Mouse (Mus musculus): ENCODE measurements at regions not wholly inside any gene's neighbourhood (a gene's known extent, or its start where the extent isn't known, plus 50 kb on each side); places are given as distances from the start of the nearest gene placed in this dataset.

- H3K4me1 ChIP-seq (ENCODE audit: control insufficient read depth, insufficient read depth, low read length), result no peaks in the 10 kb centered on the region
- DNase-seq, result no peak
- TF ChIP-seq POLR2A (IDR thresholded peaks at IDR 0.05; ENCODE audit: low read depth, low read length), result no peak
- TF ChIP-seq CTCF (conservative IDR thresholded peaks at IDR 0.05; ENCODE audit: insufficient read depth, insufficient read length, low read depth, low read length), result no peak
- no peaks in the 10 kb centered on the region for H3K36me3 ChIP-seq (ENCODE audit: control insufficient read depth, insufficient read depth, low read length)
- no peak overlapping the region for H3K27ac ChIP-seq (ENCODE audit: insufficient read depth, low read depth, low read length)
- 75% methylated on average over 2 of the region's 2 CpGs for WGBS
- no peak overlapping the region for H3K4me3 ChIP-seq (ENCODE audit: insufficient read depth, low read depth, low read length)
- no peaks in the 10 kb centered on the region for H3K27me3 ChIP-seq (replicated peaks; ENCODE audit: control insufficient read depth, insufficient read depth, low read length)
Measured at GRCm38 (mm10) chr11:24340677-24341076, 262.8 kb downstream of the Bcl11a start.

- TF ChIP-seq POLR2A (IDR thresholded peaks at IDR 0.05; ENCODE audit: low read depth, low read length) (no peak), CTCF (conservative IDR thresholded peaks at IDR 0.05; ENCODE audit: insufficient read depth, insufficient read length, low read depth, low read length) (no peak)
- WGBS, result 48% methylated on average over 3 of the region's 3 CpGs
- no peak for DNase-seq
- H3K4me1 ChIP-seq (ENCODE audit: control insufficient read depth, insufficient read depth, low read length), result no peaks in the 10 kb centered on the region
- no peak overlapping the region for H3K27ac ChIP-seq (ENCODE audit: insufficient read depth, low read depth, low read length)
- H3K36me3 ChIP-seq (ENCODE audit: control insufficient read depth, insufficient read depth, low read length), result no peaks in the 10 kb centered on the region
- no peak overlapping the region for H3K4me3 ChIP-seq (ENCODE audit: insufficient read depth, low read depth, low read length)
- H3K27me3 ChIP-seq (replicated peaks; ENCODE audit: control insufficient read depth, insufficient read depth, low read length), result no peaks in the 10 kb centered on the region
Measured at GRCm38 (mm10) chr11:24341650-24342049, 263.8 kb downstream of the Bcl11a start.

DNA sequence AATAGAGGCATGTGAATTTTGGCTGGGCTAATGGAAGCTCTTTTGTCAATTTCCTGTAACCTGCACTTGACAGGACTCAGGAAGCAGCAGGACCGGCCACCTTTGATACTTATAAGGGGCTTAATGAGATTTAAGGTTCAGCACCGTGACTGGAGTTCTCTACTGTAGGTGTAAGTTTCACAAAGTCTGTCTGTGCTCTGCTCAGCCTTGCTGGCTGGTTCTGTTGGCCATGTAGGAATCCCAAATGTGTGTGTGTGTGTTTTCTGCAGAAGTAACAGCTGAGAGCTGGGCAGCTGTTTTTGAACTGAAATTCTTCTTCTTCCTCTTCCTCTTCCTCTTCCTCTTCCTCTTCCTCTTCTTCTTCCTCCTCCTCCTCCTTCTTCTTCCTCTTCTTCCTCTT is 264.3 kb downstream of the Bcl11a start:
- WGBS, result 27% methylated on average over 2 of the region's 2 CpGs
- Histone ChIP-seq H3K36me3 (ENCODE audit: control insufficient read depth, insufficient read depth, low read length) (no peaks in the 10 kb centered on the region), H3K4me1 (ENCODE audit: control insufficient read depth, insufficient read depth, low read length) (no peaks in the 10 kb centered on the region)

GRCm38 (mm10) chr11:24342732-24343131 is 264.9 kb downstream of the Bcl11a start:
- no peak for DNase-seq
- no peak overlapping the region for H3K27ac ChIP-seq (ENCODE audit: insufficient read depth, low read depth, low read length)
- no peak for TF ChIP-seq POLR2A (IDR thresholded peaks at IDR 0.05; ENCODE audit: low read depth, low read length)
- WGBS, result 98% methylated on average over 2 of the region's 2 CpGs
- no peaks in the 10 kb centered on the region for H3K4me1 ChIP-seq (ENCODE audit: control insufficient read depth, insufficient read depth, low read length)
- H3K4me3 ChIP-seq (ENCODE audit: insufficient read depth, low read depth, low read length), result no peak overlapping the region
- no peaks in the 10 kb centered on the region for H3K27me3 ChIP-seq (replicated peaks; ENCODE audit: control insufficient read depth, insufficient read depth, low read length)
- H3K36me3 ChIP-seq (ENCODE audit: control insufficient read depth, insufficient read depth, low read length), result no peaks in the 10 kb centered on the region

More for the DNA sequence above, 264.3 kb downstream of the Bcl11a start:
- Histone ChIP-seq H3K4me3 (ENCODE audit: insufficient read depth, low read depth, low read length) (no peak overlapping the region), H3K27me3 (replicated peaks; ENCODE audit: control insufficient read depth, insufficient read depth, low read length) (no peaks in the 10 kb centered on the region), H3K27ac (ENCODE audit: insufficient read depth, low read depth, low read length) (no peak overlapping the region)
- TF ChIP-seq CTCF (conservative IDR thresholded peaks at IDR 0.05; ENCODE audit: insufficient read depth, insufficient read length, low read depth, low read length) (no peak), POLR2A (IDR thresholded peaks at IDR 0.05; ENCODE audit: low read depth, low read length) (no peak)
- DNase-seq, result no peak

GRCm38 (mm10) chr11:24347225-24347624 is 269.4 kb downstream of the Bcl11a start:
- 52% methylated on average over 12 of the region's 12 CpGs for WGBS
- no peaks in the 10 kb centered on the region for H3K4me1 ChIP-seq (ENCODE audit: control insufficient read depth, insufficient read depth, low read length)
- H3K4me3 ChIP-seq (ENCODE audit: insufficient read depth, low read depth, low read length), result no peak overlapping the region
- H3K27me3 ChIP-seq (replicated peaks; ENCODE audit: control insufficient read depth, insufficient read depth, low read length), result no peaks in the 10 kb centered on the region
- H3K36me3 ChIP-seq (ENCODE audit: control insufficient read depth, insufficient read depth, low read length), result no peaks in the 10 kb centered on the region
- H3K27ac ChIP-seq (ENCODE audit: insufficient read depth, low read depth, low read length), result no peak overlapping the region
- DNase-seq, result no peak
- TF ChIP-seq POLR2A (IDR thresholded peaks at IDR 0.05; ENCODE audit: low read depth, low read length) (no peak), CTCF (conservative IDR thresholded peaks at IDR 0.05; ENCODE audit: insufficient read depth, insufficient read length, low read depth, low read length) (no peak)

DNA sequence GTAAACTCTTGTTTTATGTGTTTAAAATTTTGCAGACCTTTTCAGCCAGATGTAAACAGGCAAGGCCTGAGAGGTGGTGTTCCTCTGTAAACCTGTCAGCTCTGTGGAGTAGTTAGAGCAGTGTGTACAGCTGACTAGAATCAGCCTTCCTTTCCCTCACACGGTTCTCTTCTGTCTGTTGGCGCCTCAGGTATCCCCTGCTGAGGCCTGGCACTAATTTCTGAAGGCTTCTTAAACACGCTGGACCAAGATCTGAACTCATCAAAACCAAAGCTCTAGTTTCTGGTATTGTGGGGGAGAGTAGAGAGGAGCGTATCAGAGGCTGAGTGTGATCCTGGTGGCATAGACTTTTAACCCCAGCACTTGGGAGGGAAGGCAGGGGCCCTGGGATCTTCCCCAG is 270.9 kb downstream of the Bcl11a start:
- Histone ChIP-seq H3K36me3 (ENCODE audit: control insufficient read depth, insufficient read depth, low read length) (no peaks in the 10 kb centered on the region), H3K4me1 (ENCODE audit: control insufficient read depth, insufficient read depth, low read length) (no peaks in the 10 kb centered on the region), H3K27ac (ENCODE audit: insufficient read depth, low read depth, low read length) (no peak overlapping the region), H3K4me3 (ENCODE audit: insufficient read depth, low read depth, low read length) (no peak overlapping the region), H3K27me3 (replicated peaks; ENCODE audit: control insufficient read depth, insufficient read depth, low read length) (no peaks in the 10 kb centered on the region)
- WGBS, result 73% methylated on average over 4 of the region's 4 CpGs
- no peak for TF ChIP-seq CTCF (conservative IDR thresholded peaks at IDR 0.05; ENCODE audit: insufficient read depth, insufficient read length, low read depth, low read length)
- no peak for TF ChIP-seq POLR2A (IDR thresholded peaks at IDR 0.05; ENCODE audit: low read depth, low read length)
- no peak for DNase-seq

DNA sequence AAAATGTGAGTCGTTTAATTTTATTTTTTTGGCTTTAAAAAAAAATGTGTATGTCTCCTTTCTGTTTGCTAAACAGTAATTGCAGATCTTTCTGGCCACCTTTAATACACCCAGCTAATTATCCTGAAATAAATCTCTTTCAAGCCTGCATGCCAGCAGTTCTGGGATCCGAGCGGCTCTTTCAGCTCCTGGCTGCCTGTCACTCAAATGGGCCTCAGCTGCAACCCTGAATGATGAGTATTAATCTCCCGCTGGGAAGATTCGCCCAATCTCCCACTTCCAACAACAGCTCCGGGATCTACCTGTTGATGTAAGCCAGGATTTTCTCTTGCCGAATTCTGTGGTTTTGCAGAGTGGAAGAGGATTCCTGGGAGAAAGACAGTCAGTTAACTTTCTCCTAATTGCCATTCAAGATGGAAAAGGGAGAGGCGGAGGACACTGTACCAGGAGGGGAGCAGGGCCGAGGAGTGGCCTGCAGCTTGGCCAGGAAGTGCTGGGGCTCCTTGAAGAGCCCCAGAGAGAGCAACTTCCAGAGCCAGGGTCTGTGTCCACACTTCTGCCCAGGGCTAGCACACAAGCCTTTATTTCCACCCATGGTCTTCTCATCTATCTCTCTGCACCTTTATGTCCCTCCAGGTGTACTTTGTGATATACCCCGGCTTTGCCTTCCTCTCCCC is 272.2 kb downstream of the Bcl11a start:
- 70% methylated on average over 10 of the region's 10 CpGs for WGBS
- no peaks in the 10 kb centered on the region for H3K27me3 ChIP-seq (replicated peaks; ENCODE audit: control insufficient read depth, insufficient read depth, low read length)

More for the DNA sequence above, 272.2 kb downstream of the Bcl11a start:
- Histone ChIP-seq H3K4me3 (ENCODE audit: insufficient read depth, low read depth, low read length) (no peak overlapping the region), H3K4me1 (ENCODE audit: control insufficient read depth, insufficient read depth, low read length) (no peaks in the 10 kb centered on the region), H3K27ac (ENCODE audit: insufficient read depth, low read depth, low read length) (no peak overlapping the region), H3K36me3 (ENCODE audit: control insufficient read depth, insufficient read depth, low read length) (no peaks in the 10 kb centered on the region)
- DNase-seq, result no peak
- TF ChIP-seq POLR2A (IDR thresholded peaks at IDR 0.05; ENCODE audit: low read depth, low read length), result no peak
- TF ChIP-seq CTCF (conservative IDR thresholded peaks at IDR 0.05; ENCODE audit: insufficient read depth, insufficient read length, low read depth, low read length), result no peak

Data from kidney, adult 2 months (tissue).